Mouse (Mus musculus) liver, embryonic 14.5 days (tissue): ENCODE results near the gene Ahnak. TPM values are rescaled to one million over a fixed set of nuclear protein-coding genes. Genes with fewer than 3 reads are reported as not detected.

Source experiments
- ATAC-seq: fragments of 200-750 bp; cut with Nextera tagmentation; 2 replicates; pipeline ENCODE4 v1.8.0; 2017; ENCODE audit warnings: moderate number of reproducible peaks, mild to moderate bottlenecking, moderate library complexity; ENCODE audit not compliant: insufficient read depth
- DNase-seq, 3 experiments: peaks; one replicate each; pipeline ENCODE4 v3.0.0-alpha.2; 2012 to 2013; ENCODE audit warnings: low read depth in 3 of 3, low spot score in 3 of 3
- H3K27ac ChIP-seq: fragments of 300-500 bp; sonication (generic); 2 replicates; pipeline ENCODE4 v1.5.1; 2014; ENCODE audit warnings: moderate library complexity, mild to moderate bottlenecking, control low read depth, inconsistent platforms
- H3K27me3 ChIP-seq: fragments of 300-500 bp; sonication (generic); 2 replicates; pipeline ENCODE4 v1.6.1; 2014; ENCODE audit warnings: mild to moderate bottlenecking, low read length, moderate library complexity; ENCODE audit not compliant: control insufficient read depth, insufficient read depth
- H3K36me3 ChIP-seq: fragments of 300-500 bp; sonication (generic); replicated peaks from 2 replicates; pipeline ENCODE4 v1.6.1; 2014; ENCODE audit warnings: low read depth; ENCODE audit not compliant: control insufficient read depth, insufficient read depth
- H3K4me1 ChIP-seq, 2 experiments: fragments of 200-500 bp in 1 of 2; fragments of 300-500 bp in 1 of 2; sonication (generic) in 1 of 2; replicated peaks; 2 replicates each; pipeline ENCODE4 v1.6.1; 2012 to 2014; ENCODE audit warnings: antibody characterized with exemption in 1 of 2, inconsistent platforms in 1 of 2, low read length in 1 of 2; ENCODE audit not compliant: control insufficient read depth in 2 of 2, insufficient read depth in 2 of 2
- H3K4me2 ChIP-seq: fragments of 300-500 bp; sonication (generic); 2 replicates; pipeline ENCODE4 v1.6.1; 2014; ENCODE audit warnings: low read depth, mild to moderate bottlenecking, control low read depth, moderate library complexity
- H3K4me3 ChIP-seq, 2 experiments: fragments of 200-500 bp in 1 of 2; fragments of 300-500 bp in 1 of 2; sonication (generic) in 1 of 2; 2 replicates each; pipeline ENCODE4 v1.5.1; 2012 to 2014; ENCODE audit warnings: low read depth in 2 of 2, low read length in 2 of 2, mild to moderate bottlenecking in 2 of 2, control low read depth in 1 of 2, inconsistent platforms in 1 of 2, moderate library complexity in 1 of 2; ENCODE audit not compliant: insufficient read depth in 1 of 2
- H3K9ac ChIP-seq: fragments of 300-500 bp; sonication (generic); replicated peaks from 2 replicates; pipeline ENCODE4 v1.6.1; 2014; ENCODE audit warnings: mild to moderate bottlenecking, control low read depth, moderate library complexity
- H3K9me3 ChIP-seq: fragments of 300-500 bp; sonication (generic); 2 replicates; pipeline ENCODE4 v1.6.1; 2016; ENCODE audit warnings: low read length, mixed read lengths; ENCODE audit not compliant: control insufficient read depth
- CTCF ChIP-seq: IDR thresholded peaks from 2 replicates; pipeline ENCODE4 v1.5.1; 2016; ENCODE audit warnings: antibody characterized with exemption, low read depth, control low read depth
- EP300 ChIP-seq: IDR thresholded peaks from 2 replicates; pipeline ENCODE4 v1.6.1; 2016; ENCODE audit warnings: antibody characterized with exemption, low read depth
- WGBS: fragments of 180-500 bp; shearing (Covaris S2); extraction: QIAGEN DNeasy Blood & Tissue Kit; methylation state at CpG from one replicate; pipeline ENCODE4 v1.1.7; 2014; ENCODE audit not compliant: insufficient replicate concordance; 5-methylcytosine and 5-hydroxymethylcytosine counted together
- polyA plus RNA-seq, 2 experiments: library from polyadenylated mRNA; depleted of rRNA in 1 of 2; stranded (reverse) in 1 of 2; unstranded in 1 of 2; fragments of >200 nt; fragmentation: Nextera tagmentation in 1 of 2; extraction: Ambion mirVana in 1 of 2; gene quantifications; 2 replicates each; pipeline versions ENCODE4 v1.2.1 to v1.2.3; 2012 to 2014

The Ahnak gene
- polyA plus RNA-seq, 2 experiments = 0.83 to 1.7 TPM

GRCm38 (mm10) chr19:9106751-9107378 lies 117.8 kb downstream of the Ahnak start:
- no peak for DNase-seq
- H3K27ac ChIP-seq = no peak overlapping the region
- H3K4me3 ChIP-seq = no peak overlapping the region
- no peaks in the 10 kb centered on the region for H3K27me3 ChIP-seq
- H3K9me3 ChIP-seq = no peaks in the 10 kb centered on the region
- H3K9ac ChIP-seq = no peak overlapping the region; the same call in 1 of the 2 replicates
- no peaks in the 10 kb centered on the region for H3K36me3 ChIP-seq
- 28% methylated on average over 4 of the region's 4 CpGs for WGBS
- H3K4me1 ChIP-seq = peaks cover 0 to 4% of the 10 kb centered on the region in 2 experiments; a peak in 1 of 4 replicates
- TF ChIP-seq EP300 (no peak), CTCF (no peak)
- H3K4me2 ChIP-seq = no peak overlapping the region
- ATAC-seq = peak; percentile 38; the same call in 1 of the 2 replicates

GRCm38 (mm10) chr19:9107379-9107755 lies 118.3 kb downstream of the Ahnak start:
- DNase-seq = no peak
- H3K27ac ChIP-seq = no peak overlapping the region
- no peaks in the 10 kb centered on the region for H3K27me3 ChIP-seq
- no peak overlapping the region for H3K9ac ChIP-seq
- peaks cover 0 to 4% of the 10 kb centered on the region in 2 experiments; a peak in 1 of 4 replicates for H3K4me1 ChIP-seq
- no peak overlapping the region for H3K4me3 ChIP-seq
- whole genome bisulfite sequencing = 46% methylated on average over 1 of the region's 1 CpGs
- no peak overlapping the region for H3K4me2 ChIP-seq
- peak; percentile 33; the same call in 1 of the 2 replicates for ATAC-seq
- TF ChIP-seq CTCF (no peak), EP300 (no peak)
- H3K36me3 ChIP-seq = no peaks in the 10 kb centered on the region
- no peaks in the 10 kb centered on the region for H3K9me3 ChIP-seq

- ATAC-seq = no peak
These were observed 119.5 kb downstream of the Ahnak start for GRCm38 (mm10) chr19:9108536-9108935.

GRCm38 (mm10) chr19:9110182-9110869 lies 121.2 kb downstream of the Ahnak start:
- DNase-seq = peak; percentile 49 to 50 (median 50)
- Histone ChIP-seq H3K9me3 (no peaks in the 10 kb centered on the region), H3K36me3 (no peaks in the 10 kb centered on the region), H3K27ac (no peak overlapping the region), H3K4me1 (peaks cover 0 to 4% of the 10 kb centered on the region in 2 experiments; a peak in 1 of 4 replicates), H3K4me3 (no peak overlapping the region), H3K4me2 (no peak overlapping the region), H3K9ac (no peak overlapping the region), H3K27me3 (no peaks in the 10 kb centered on the region)
- TF ChIP-seq EP300 (no peak), CTCF (peak; percentile 79)
- ATAC-seq = peak; percentile 64
- WGBS = 43% methylated on average over 4 of the region's 4 CpGs

More at GRCm38 (mm10) chr19:9108536-9108935, 119.5 kb downstream of the Ahnak start:
- peaks cover 0 to 4% of the 10 kb centered on the region in 2 experiments; a peak in 1 of 4 replicates for H3K4me1 ChIP-seq
- no peak overlapping the region for H3K9ac ChIP-seq
- TF ChIP-seq CTCF (no peak), EP300 (no peak)
- no peaks in the 10 kb centered on the region for H3K9me3 ChIP-seq
- H3K4me2 ChIP-seq = no peak overlapping the region
- no peak for DNase-seq
- no peaks in the 10 kb centered on the region for H3K27me3 ChIP-seq
- H3K27ac ChIP-seq = no peak overlapping the region
- 67% methylated on average over 1 of the region's 1 CpGs for WGBS
- H3K4me3 ChIP-seq = no peak overlapping the region
- H3K36me3 ChIP-seq = no peaks in the 10 kb centered on the region

GRCm38 (mm10) chr19:9112043-9112442 lies 123.0 kb downstream of the Ahnak start:
- Histone ChIP-seq H3K4me3 (no peak overlapping the region), H3K27ac (no peak overlapping the region), H3K36me3 (no peaks in the 10 kb centered on the region), H3K9me3 (no peaks in the 10 kb centered on the region), H3K9ac (no peak overlapping the region), H3K27me3 (no peaks in the 10 kb centered on the region), H3K4me1 (peaks cover 0 to 4% of the 10 kb centered on the region in 2 experiments; a peak in 1 of 4 replicates), H3K4me2 (no peak overlapping the region)
- ATAC-seq (no peak), DNase-seq (no peak)
- TF ChIP-seq CTCF = no peak
- TF ChIP-seq EP300 = no peak
- WGBS = 61% methylated on average over 8 of the region's 8 CpGs
